Mouse (Mus musculus) midbrain, embryonic 16.5 days (tissue): ENCODE measurements at regions not wholly inside any gene's neighbourhood (a gene's known extent, or its start where the extent isn't known, plus 50 kb on each side); places are given as distances from the start of the nearest gene placed in this dataset.
"Not testable (repeated sequence)": the region's sequence is repeated elsewhere in the genome, so short reads cannot be mapped to it uniquely, and the experiment has no call there.

Source experiments
- ATAC-seq: fragments of 200-750 bp; cut with Nextera tagmentation; 2 replicates; pipeline ENCODE4 v1.8.0; 2017; ENCODE audit warnings: moderate TSS enrichment
- H3K27ac ChIP-seq: fragments of 300-500 bp; sonication (generic); 2 replicates; pipeline ENCODE4 v1.5.1; 2014; ENCODE audit warnings: mild to moderate bottlenecking, low read length, mixed read lengths
- H3K27me3 ChIP-seq: fragments of 300-500 bp; sonication (generic); 2 replicates; pipeline ENCODE4 v1.6.1; 2014; ENCODE audit warnings: low read depth, low read length, mixed read lengths; ENCODE audit not compliant: control insufficient read depth, insufficient read depth
- H3K36me3 ChIP-seq: fragments of 300-500 bp; sonication (generic); 2 replicates; pipeline ENCODE4 v1.6.1; 2014; ENCODE audit warnings: mild to moderate bottlenecking, low read length, moderate library complexity, mixed read lengths; ENCODE audit not compliant: control insufficient read depth, insufficient read depth
- H3K4me1 ChIP-seq: fragments of 300-500 bp; sonication (generic); 2 replicates; pipeline ENCODE4 v1.6.1; 2014; ENCODE audit warnings: mild to moderate bottlenecking, low read length, mixed read lengths; ENCODE audit not compliant: control insufficient read depth, insufficient read depth
- H3K4me2 ChIP-seq: fragments of 300-500 bp; sonication (generic); 2 replicates; pipeline ENCODE4 v1.6.1; 2014; ENCODE audit warnings: mild to moderate bottlenecking, low read length, mixed read lengths
- H3K4me3 ChIP-seq: fragments of 300-500 bp; sonication (generic); 2 replicates; pipeline ENCODE4 v1.5.1; 2014; ENCODE audit warnings: low read depth, mild to moderate bottlenecking, low read length, moderate library complexity, mixed read lengths
- H3K9ac ChIP-seq: fragments of 300-500 bp; sonication (generic); 2 replicates; pipeline ENCODE4 v1.6.1; 2014; ENCODE audit warnings: low read depth, low read length, mixed read lengths
- H3K9me3 ChIP-seq: fragments of 300-500 bp; sonication (generic); replicated peaks from 2 replicates; pipeline ENCODE4 v1.6.1; 2014; ENCODE audit warnings: mild to moderate bottlenecking, low read length, mixed read lengths; ENCODE audit not compliant: control insufficient read depth, poor library complexity, severe bottlenecking
- WGBS: fragments of 180-500 bp; shearing (Covaris S2); extraction: QIAGEN DNeasy Blood & Tissue Kit; methylation state at CpG from one replicate; pipeline ENCODE4 v1.1.7; 2014; 5-methylcytosine and 5-hydroxymethylcytosine counted together

- WGBS = 83% methylated on average over 16 of the region's 16 CpGs
- no peak overlapping the region for H3K27ac ChIP-seq
- no peak overlapping the region for H3K9ac ChIP-seq
- no peak for ATAC-seq
- H3K4me1 ChIP-seq = no peaks in the 10 kb centered on the region
- H3K9me3 ChIP-seq = no peaks in the 10 kb centered on the region
- no peak overlapping the region for H3K4me2 ChIP-seq
- H3K27me3 ChIP-seq = no peaks in the 10 kb centered on the region
- no peaks in the 10 kb centered on the region for H3K36me3 ChIP-seq
- no peak overlapping the region for H3K4me3 ChIP-seq
Measured at GRCm38 (mm10) chr13:103592371-103592770, 182.0 kb downstream of the Srek1 start.

GRCm38 (mm10) chr13:103591874-103592273 lies 182.5 kb downstream of the Srek1 start:
- Histone ChIP-seq H3K9me3 (no peaks in the 10 kb centered on the region), H3K36me3 (no peaks in the 10 kb centered on the region), H3K4me3 (no peak overlapping the region), H3K9ac (no peak overlapping the region), H3K27ac (no peak overlapping the region), H3K4me1 (no peaks in the 10 kb centered on the region), H3K4me2 (no peak overlapping the region), H3K27me3 (no peaks in the 10 kb centered on the region)
- no peak for ATAC-seq
- 86% methylated on average over 6 of the region's 6 CpGs for WGBS

GRCm38 (mm10) chr13:103591381-103591780 lies 183.0 kb downstream of the Srek1 start:
- not testable (repeated sequence) for ATAC-seq, H3K9ac ChIP-seq, H3K36me3 ChIP-seq, H3K27ac ChIP-seq, H3K4me1 ChIP-seq, H3K27me3 ChIP-seq, H3K4me3 ChIP-seq, H3K4me2 ChIP-seq, H3K9me3 ChIP-seq
- WGBS = 74% methylated on average over 7 of the region's 7 CpGs

GRCm38 (mm10) chr13:103589646-103590045 lies 184.8 kb downstream of the Srek1 start:
- ATAC-seq = no peak
- Histone ChIP-seq H3K27me3 (no peaks in the 10 kb centered on the region), H3K36me3 (no peaks in the 10 kb centered on the region), H3K4me3 (no peak overlapping the region), H3K4me1 (no peaks in the 10 kb centered on the region), H3K9ac (no peak overlapping the region), H3K9me3 (no peaks in the 10 kb centered on the region), H3K27ac (no peak overlapping the region), H3K4me2 (no peak overlapping the region)
- WGBS = 90% methylated on average over 5 of the region's 5 CpGs

- no peak overlapping the region for H3K4me2 ChIP-seq
- no peaks in the 10 kb centered on the region for H3K4me1 ChIP-seq
- WGBS = 50% methylated on average over 4 of the region's 4 CpGs
- H3K9ac ChIP-seq = no peak overlapping the region
- no peak overlapping the region for H3K27ac ChIP-seq
- no peak overlapping the region for H3K4me3 ChIP-seq
- no peaks in the 10 kb centered on the region for H3K36me3 ChIP-seq
- no peaks in the 10 kb centered on the region for H3K27me3 ChIP-seq
- no peaks in the 10 kb centered on the region for H3K9me3 ChIP-seq
- ATAC-seq = no peak
Measured at GRCm38 (mm10) chr13:103576856-103577255, 197.6 kb downstream of the Srek1 start.

- 79% methylated on average over 8 of the region's 8 CpGs for WGBS
- Histone ChIP-seq H3K27ac (no peak overlapping the region), H3K27me3 (no peaks in the 10 kb centered on the region), H3K4me3 (no peak overlapping the region), H3K9me3 (no peaks in the 10 kb centered on the region), H3K9ac (no peak overlapping the region), H3K4me1 (no peaks in the 10 kb centered on the region), H3K36me3 (no peaks in the 10 kb centered on the region), H3K4me2 (no peak overlapping the region)
- ATAC-seq = no peak
Measured at GRCm38 (mm10) chr13:103564715-103565114, 209.7 kb downstream of the Srek1 start.

GRCm38 (mm10) chr13:103561795-103562705 lies 212.4 kb downstream of the Srek1 start:
- no peak overlapping the region for H3K9ac ChIP-seq
- no peaks in the 10 kb centered on the region for H3K36me3 ChIP-seq
- H3K9me3 ChIP-seq = no peaks in the 10 kb centered on the region
- no peak overlapping the region for H3K4me2 ChIP-seq
- H3K27ac ChIP-seq = no peak overlapping the region
- WGBS = 61% methylated on average over 26 of the region's 26 CpGs
- no peak overlapping the region for H3K4me3 ChIP-seq
- H3K4me1 ChIP-seq = no peaks in the 10 kb centered on the region
- ATAC-seq = peak; percentile 45; the same call in 1 of the 2 replicates
- H3K27me3 ChIP-seq = no peaks in the 10 kb centered on the region

- ATAC-seq = no peak
- WGBS = 60% methylated on average over 3 of the region's 3 CpGs
Measured at GRCm38 (mm10) chr13:103558915-103559314, 215.5 kb downstream of the Srek1 start.

GRCm38 (mm10) chr13:103539577-103539976 lies 205.3 kb upstream of the Mast4 start:
- H3K27me3 ChIP-seq = no peaks in the 10 kb centered on the region
- H3K4me3 ChIP-seq = no peak overlapping the region
- H3K4me2 ChIP-seq = no peak overlapping the region
- no peak overlapping the region for H3K27ac ChIP-seq
- ATAC-seq = no peak
- no peak overlapping the region for H3K9ac ChIP-seq
- no peaks in the 10 kb centered on the region for H3K36me3 ChIP-seq
- 84% methylated on average over 10 of the region's 10 CpGs for WGBS
- H3K4me1 ChIP-seq = no peaks in the 10 kb centered on the region
- H3K9me3 ChIP-seq = no peaks in the 10 kb centered on the region

More at GRCm38 (mm10) chr13:103558915-103559314, 215.5 kb downstream of the Srek1 start:
- H3K36me3 ChIP-seq = no peaks in the 10 kb centered on the region
- no peaks in the 10 kb centered on the region for H3K4me1 ChIP-seq
- no peak overlapping the region for H3K9ac ChIP-seq
- H3K27me3 ChIP-seq = no peaks in the 10 kb centered on the region
- H3K9me3 ChIP-seq = no peaks in the 10 kb centered on the region
- no peak overlapping the region for H3K4me3 ChIP-seq
- no peak overlapping the region for H3K27ac ChIP-seq
- H3K4me2 ChIP-seq = no peak overlapping the region
